Mouse (Mus musculus) bone marrow, adult 2 months (tissue): ENCODE measurements at regions not wholly inside any gene's neighbourhood (a gene's known extent, or its start where the extent isn't known, plus 50 kb on each side); places are given as distances from the start of the nearest gene placed in this dataset.
A peak's percentile ranks its signal among the peaks of the same experiment; 100 is the strongest.

Experiments used
- H3K27ac ChIP-seq: fragments of 200-500 bp; 2 replicates; pipeline ENCODE4 v1.5.1; 2012; ENCODE audit warnings: low read depth, mild to moderate bottlenecking, control low read depth, inconsistent platforms, low read length; ENCODE audit not compliant: control insufficient read depth, poor library complexity, insufficient read depth
- H3K4me1 ChIP-seq: fragments of 200-500 bp; 2 replicates; pipeline ENCODE4 v1.6.1; 2011; ENCODE audit warnings: low read length; ENCODE audit not compliant: control insufficient read depth, insufficient read depth
- H3K4me3 ChIP-seq: fragments of 200-500 bp; replicated peaks from 2 replicates; pipeline ENCODE3; 2011; ENCODE audit warnings: mild to moderate bottlenecking, low read depth, low read length, control low read depth; ENCODE audit not compliant: control insufficient read depth
- CTCF ChIP-seq: fragments of 200-500 bp; IDR thresholded peaks from 2 replicates; pipeline ENCODE4 v1.5.1; 2011; ENCODE audit warnings: low read length, control low read depth; ENCODE audit not compliant: control insufficient read depth, insufficient read depth
- POLR2A ChIP-seq: fragments of 200-500 bp; IDR thresholded peaks from 2 replicates; pipeline ENCODE4 v1.6.1; 2011; ENCODE audit warnings: low read depth, mild to moderate bottlenecking, control low read depth, low read length, borderline replicate concordance; ENCODE audit not compliant: control insufficient read depth
- WGBS: fragments of 180-500 bp; shearing (Covaris S2); methylation state at CpG from one replicate; pipeline ENCODE4 v1.1.7; 2018; 5-methylcytosine and 5-hydroxymethylcytosine counted together

DNA sequence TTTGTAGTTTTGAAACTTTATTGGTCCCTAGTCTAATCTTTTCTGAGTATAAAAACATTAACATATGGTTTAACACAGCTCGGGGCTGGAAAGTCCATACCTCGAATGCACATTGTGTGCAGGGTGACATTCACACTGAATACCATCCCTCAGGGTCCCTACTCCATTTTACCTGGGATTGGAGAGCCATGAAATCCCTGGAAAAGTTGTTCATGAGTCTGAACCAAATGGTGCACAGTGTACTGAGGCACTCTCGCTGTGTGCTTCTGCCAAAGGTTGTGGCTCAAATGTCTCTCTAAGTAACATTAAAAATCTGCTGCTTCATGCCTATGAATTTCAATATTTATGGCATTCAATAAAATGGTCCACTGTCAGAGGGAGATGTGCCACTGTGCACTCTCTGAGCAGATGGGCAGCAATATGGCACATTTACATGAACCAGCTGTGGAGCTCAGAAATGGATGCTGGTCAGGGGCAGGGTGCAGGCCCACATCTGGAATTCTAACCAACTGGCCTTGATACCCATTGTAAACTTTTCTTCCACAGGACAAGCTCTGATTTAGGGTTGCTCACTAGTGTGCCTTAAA is 116.7 kb downstream of the Olig3 start:
- TF ChIP-seq CTCF (no peak), POLR2A (no peak)
- WGBS, result 72% methylated on average over 3 of the region's 3 CpGs
- H3K4me3 ChIP-seq, result no peak overlapping the region

DNA sequence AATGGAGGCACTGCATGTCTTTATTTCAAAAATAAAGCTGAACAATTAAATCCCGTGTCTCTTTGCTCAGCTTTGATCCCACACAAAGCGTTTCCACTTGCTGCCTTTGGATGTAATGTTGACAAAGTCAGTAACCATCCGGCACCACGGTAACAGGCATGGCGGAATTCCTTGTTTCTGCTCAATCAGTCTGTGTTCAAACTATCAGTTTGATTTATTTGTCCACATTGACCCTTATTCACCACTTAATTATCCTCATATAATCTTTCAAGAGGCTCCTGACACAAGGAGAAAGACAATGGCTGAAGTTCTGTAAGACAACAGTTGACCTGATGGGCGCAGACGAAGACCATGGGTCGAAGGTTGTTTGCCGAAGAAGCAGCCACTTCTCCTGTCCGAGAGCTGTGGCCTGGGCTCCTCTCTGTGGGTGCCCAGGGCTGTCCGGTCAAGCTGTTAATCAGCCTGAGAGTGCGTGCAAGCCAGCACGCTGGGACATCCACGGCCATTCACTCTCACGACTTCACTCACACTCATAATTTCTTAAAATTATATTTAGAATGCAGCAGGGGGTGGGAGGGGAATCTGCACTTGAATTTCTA is 106.1 kb upstream of the Ifngr1 start:
- no peak overlapping the region for H3K27ac ChIP-seq
- H3K4me1 ChIP-seq, result no peaks in the 10 kb centered on the region
- 87% methylated on average over 15 of the region's 15 CpGs for WGBS
- no peak overlapping the region for H3K4me3 ChIP-seq
- no peak for TF ChIP-seq CTCF
- TF ChIP-seq POLR2A, result no peak

More for the DNA sequence above, 116.7 kb downstream of the Olig3 start:
- H3K27ac ChIP-seq, result no peak overlapping the region
- H3K4me1 ChIP-seq, result no peaks in the 10 kb centered on the region

DNA sequence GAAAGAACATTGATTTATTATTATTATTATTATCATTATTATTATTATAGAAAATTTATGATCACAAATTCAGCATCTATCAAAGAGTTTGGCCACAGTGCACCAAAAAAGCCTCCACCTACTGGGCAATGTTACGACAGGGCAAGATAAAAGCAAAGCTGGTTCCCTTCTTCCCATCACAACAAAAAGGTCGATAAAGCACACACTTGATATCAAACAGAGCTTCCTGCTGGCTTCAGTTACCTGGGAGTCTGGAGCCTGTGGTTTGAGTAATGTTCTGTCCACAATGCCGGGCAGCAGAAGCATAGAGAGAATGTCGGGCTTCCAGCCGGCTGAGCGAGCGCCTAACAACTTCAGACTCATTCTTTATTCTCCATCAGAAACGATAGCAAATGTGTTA is 101.2 kb upstream of the Ifngr1 start:
- TF ChIP-seq CTCF, result no peak
- TF ChIP-seq POLR2A, result no peak
- H3K4me3 ChIP-seq, result no peak overlapping the region
- WGBS, result 71% methylated on average over 8 of the region's 8 CpGs
- no peaks in the 10 kb centered on the region for H3K4me1 ChIP-seq
- no peak overlapping the region for H3K27ac ChIP-seq

DNA sequence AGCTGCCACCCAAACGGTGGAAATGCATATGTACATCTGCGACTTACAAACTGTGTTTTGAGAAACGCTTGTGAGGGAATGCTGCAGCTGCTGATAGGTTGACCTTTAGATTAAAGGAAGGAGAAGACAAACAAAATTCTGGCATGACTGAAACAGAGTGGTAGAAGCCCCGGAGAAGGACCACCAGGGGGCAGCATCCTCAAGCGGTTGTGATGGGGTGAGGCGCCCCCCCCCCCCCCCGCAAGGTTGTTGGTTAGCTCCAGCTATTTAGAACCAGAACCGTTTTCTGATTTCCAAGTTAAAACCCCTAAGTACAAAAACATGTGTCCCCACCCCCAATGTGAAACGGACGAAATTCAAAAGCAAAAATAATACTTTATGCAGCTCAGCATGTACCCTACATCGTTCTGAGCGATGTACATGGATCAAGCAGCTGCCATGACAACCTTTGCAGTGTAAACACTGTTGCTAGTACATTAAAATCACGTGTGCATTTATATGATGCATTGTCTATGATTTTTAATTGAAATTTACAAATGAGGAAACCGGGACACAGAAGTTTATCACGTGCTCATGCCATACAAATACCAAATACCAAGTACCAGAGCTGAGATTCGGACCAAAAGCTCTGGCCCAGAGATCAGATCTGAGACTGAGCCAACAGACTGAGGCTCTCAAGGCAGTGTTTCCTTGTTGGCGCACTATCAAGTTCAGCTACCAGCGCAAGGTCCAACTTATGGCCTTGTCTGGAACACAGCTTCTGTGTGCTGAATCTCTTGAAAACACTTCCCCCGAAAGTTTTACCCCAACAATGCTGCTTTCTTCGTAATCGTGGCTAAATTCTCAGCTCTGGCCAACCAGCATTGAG is 100.0 kb upstream of the Ifngr1 start:
- TF ChIP-seq CTCF, result peak; percentile 57
- no peak for TF ChIP-seq POLR2A
- Histone ChIP-seq H3K4me1 (no peaks in the 10 kb centered on the region), H3K27ac (no peak overlapping the region), H3K4me3 (no peak overlapping the region)
- 37% methylated on average over 21 of the region's 21 CpGs for WGBS

DNA sequence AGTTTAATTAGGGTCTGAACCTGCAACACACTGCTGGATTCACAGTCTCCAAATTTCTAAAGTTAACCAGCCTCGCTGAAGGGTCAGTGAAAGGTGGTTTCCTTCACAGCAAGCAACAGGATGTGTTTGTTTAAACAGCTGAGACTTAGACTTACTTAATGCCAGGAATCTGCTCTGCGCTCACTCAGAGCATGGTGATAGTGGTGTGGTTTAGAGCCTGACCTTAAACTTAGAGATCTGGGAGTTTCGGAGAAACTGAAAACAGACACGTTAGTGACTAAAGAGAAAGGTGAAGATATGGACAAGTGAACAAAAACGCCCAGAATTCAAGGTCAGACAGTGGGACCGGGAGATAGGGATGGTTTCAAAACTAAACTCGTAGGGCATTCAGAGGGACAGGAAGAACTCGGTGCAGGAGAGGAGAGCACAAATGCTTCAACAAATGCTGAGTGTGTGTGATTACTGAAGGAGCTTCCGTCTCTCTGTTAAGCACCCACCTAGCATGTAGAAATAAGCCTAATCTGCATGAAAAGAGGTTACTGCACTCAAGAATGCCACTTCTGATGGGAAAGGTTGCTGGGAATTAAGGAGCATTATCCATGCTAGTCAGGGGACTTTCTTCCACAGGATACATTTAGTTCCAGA is 97.2 kb upstream of the Ifngr1 start:
- H3K27ac ChIP-seq, result no peak overlapping the region
- no peaks in the 10 kb centered on the region for H3K4me1 ChIP-seq
- TF ChIP-seq CTCF (no peak), POLR2A (no peak)
- H3K4me3 ChIP-seq, result no peak overlapping the region
- WGBS, result 4% methylated on average over 9 of the region's 9 CpGs

DNA sequence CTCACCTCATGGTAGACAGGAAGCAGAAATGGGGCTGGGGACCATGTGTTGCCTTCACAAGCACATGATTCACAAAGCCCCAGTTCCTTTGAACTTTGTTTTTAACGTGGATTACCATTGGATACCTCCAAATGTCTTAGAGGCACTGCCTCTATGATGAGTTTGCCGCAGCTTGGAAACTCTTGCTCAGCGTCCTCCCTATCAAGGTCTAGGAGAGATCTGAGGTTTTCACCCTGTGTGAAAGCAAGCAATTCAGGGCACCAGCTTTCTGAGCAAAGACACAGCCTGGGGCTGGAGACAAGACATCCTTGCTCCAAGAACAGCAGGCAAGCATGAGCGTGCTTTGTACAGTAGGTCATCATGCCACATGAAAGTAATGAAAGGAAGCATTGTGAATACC is 93.6 kb upstream of the Ifngr1 start:
- TF ChIP-seq CTCF (no peak), POLR2A (no peak)
- no peak overlapping the region for H3K27ac ChIP-seq
- 88% methylated on average over 4 of the region's 4 CpGs for WGBS

DNA sequence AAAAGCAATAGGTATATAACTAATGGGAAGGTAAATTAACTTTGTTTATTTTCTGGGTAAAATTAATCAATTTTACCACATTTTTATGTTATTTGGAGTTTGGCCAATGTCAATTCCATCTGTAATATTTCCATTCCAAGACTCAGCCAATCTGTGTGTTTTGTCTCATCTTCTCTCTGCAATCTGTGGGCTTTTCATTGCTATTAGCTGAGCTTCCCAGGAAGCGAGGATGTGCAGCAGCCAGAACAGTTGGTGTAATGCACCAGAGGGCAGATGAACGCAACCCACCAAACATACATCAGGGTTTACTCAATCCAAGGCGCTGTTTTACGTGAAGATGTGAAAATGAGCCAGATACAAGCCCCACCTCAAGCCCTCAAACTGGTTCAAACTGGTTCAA is 88.9 kb upstream of the Ifngr1 start:
- TF ChIP-seq POLR2A (no peak), CTCF (no peak)
- Histone ChIP-seq H3K27ac (no peak overlapping the region), H3K4me3 (no peak overlapping the region), H3K4me1 (peaks cover 6% of the 10 kb centered on the region)
- 78% methylated on average over 4 of the region's 4 CpGs for WGBS

More for the DNA sequence above, 93.6 kb upstream of the Ifngr1 start:
- no peaks in the 10 kb centered on the region for H3K4me1 ChIP-seq
- no peak overlapping the region for H3K4me3 ChIP-seq
